Mouse (Mus musculus): ENCODE measurements around the gene Nyx. TPM values are rescaled to one million over a fixed set of nuclear protein-coding genes. Genes with fewer than 3 reads are reported as not detected.

The Nyx gene
- total and polyA plus RNA-seq, 3 experiments: 0.11 to 0.31 TPM; not detected in 1

DNA sequence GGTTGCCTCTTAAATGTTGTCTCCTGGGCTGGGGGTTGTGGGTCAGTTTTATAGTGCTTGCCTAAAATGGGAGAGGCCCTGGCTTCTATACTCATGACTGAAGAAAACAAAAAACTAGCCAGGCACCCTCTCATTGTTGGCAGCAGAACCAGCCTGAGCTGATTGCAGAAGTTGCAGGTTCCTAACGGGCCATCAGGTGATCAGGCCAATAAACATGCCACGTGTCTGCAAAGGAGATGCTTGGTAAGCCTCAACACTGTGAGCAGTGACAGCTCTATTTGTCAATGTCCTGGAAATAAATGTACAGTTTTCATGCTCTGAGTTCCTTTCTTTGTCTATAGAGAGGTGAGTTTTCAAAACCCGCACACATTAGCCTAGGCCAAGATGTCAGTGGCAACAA is 23.1 kb downstream of the Nyx start:
- Histone ChIP-seq H3K4me3 (ENCODE audit: control insufficient read depth in 1 of 2, insufficient read depth in 1 of 2, low read depth in 2 of 2, low read length in 2 of 2) (no peak overlapping the region), H3K27ac (ENCODE audit: control insufficient read depth, low read depth, low read length) (no peak overlapping the region), H3K27me3 (ENCODE audit: control insufficient read depth in 1 of 2, insufficient read depth in 2 of 2, low read length in 2 of 2) (no peaks in the 10 kb centered on the region), H3K9ac (ENCODE audit: control insufficient read depth, low read depth, low read length, poor library complexity, severe bottlenecking) (no peak overlapping the region), H3K79me2 (ENCODE audit: control insufficient read depth, insufficient read depth, low read length, poor library complexity) (no peaks in the 10 kb centered on the region), H3K36me3 (ENCODE audit: control insufficient read depth in 1 of 2, insufficient read depth in 2 of 2, low read length in 2 of 2) (peaks cover 0 to 12% of the 10 kb centered on the region in 2 experiments; a peak in 2 of 4 replicates), H3K9me3 (replicated peaks; ENCODE audit: insufficient read depth, low read length) (no peaks in the 10 kb centered on the region), H3K4me1 (ENCODE audit: control insufficient read depth in 1 of 2, insufficient read depth in 2 of 2, low read length in 2 of 2) (peaks cover 2 to 14% of the 10 kb centered on the region in 2 experiments; a peak in 3 of 4 replicates)
- TF ChIP-seq USF2 (IDR thresholded peaks at IDR 0.05; ENCODE audit: borderline replicate concordance in 1 of 2, insufficient read depth in 1 of 2, low read depth in 1 of 2, low read length in 2 of 2) (0 out of 4 replicates have a peak, but pooled peaks of 1 of the 2 experiments have one; percentile 37), EP300 (IDR thresholded peaks at IDR 0.05; ENCODE audit: low read depth in 1 of 2, low read length in 2 of 2) (peak in 1 of 2 experiments; percentile 49; a peak in 1 of 4 replicates), USF1 (IDR thresholded peaks at IDR 0.05; ENCODE audit: low read depth, low read length) (peak; percentile 86), UBTF (IDR thresholded peaks at IDR 0.05; ENCODE audit: borderline replicate concordance, insufficient read depth, low read depth, low read length) (no peak), ZMIZ1 (IDR thresholded peaks at IDR 0.05; ENCODE audit: low read depth, low read length) (no peak), MXI1 (IDR thresholded peaks at IDR 0.05; ENCODE audit: low read depth, low read length) (peak; percentile 80; the same call in 1 of the 2 replicates), TCF12 (IDR thresholded peaks at IDR 0.05; ENCODE audit: low read depth, low read length) (peak; percentile 3; the same call in 1 of the 2 replicates), SIN3A (IDR thresholded peaks at IDR 0.05; ENCODE audit: low read length) (peak; percentile 63), ETS1 (IDR thresholded peaks at IDR 0.05; ENCODE audit: low read depth, low read length) (peak; percentile 58; the same call in 1 of the 2 replicates), MAX (IDR thresholded peaks at IDR 0.05; ENCODE audit: low read length) (peak; percentile 42; the same call in 1 of the 2 replicates)
- peak; percentile 37 for DNase-seq (ENCODE audit: low read depth, low spot score)

DNA sequence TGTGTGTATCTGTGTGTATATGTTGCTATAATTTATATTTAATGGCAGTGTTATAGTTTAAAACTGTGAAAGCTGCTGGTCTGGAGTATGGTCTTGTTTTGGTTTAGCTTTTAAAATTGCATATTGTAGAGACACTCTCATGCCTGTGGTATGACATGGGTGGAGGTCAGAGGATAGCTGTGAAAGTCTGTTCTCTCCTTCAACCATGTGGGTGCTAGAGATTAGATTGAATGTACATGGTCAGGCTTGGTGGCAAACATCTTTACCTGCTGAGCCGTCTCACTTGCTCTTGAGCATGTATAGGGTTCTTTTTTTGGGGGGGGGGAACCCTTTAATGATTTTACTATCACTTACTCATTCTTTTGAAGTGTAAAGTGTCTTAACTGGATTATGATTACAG is 23.9 kb downstream of the Nyx start:
- TF ChIP-seq BHLHE40 (IDR thresholded peaks at IDR 0.05; ENCODE audit: borderline replicate concordance, low read depth, low read length) (peak; percentile 6; the same call in 1 of the 2 replicates), UBTF (IDR thresholded peaks at IDR 0.05; ENCODE audit: borderline replicate concordance, insufficient read depth, low read depth, low read length) (no peak), EP300 (IDR thresholded peaks at IDR 0.05; ENCODE audit: low read depth in 1 of 2, low read length in 2 of 2) (peak; percentile 38 to 54)
- no peak overlapping the region for H3K27ac ChIP-seq (ENCODE audit: control insufficient read depth, low read depth, low read length)
- no peak overlapping the region for H3K4me3 ChIP-seq (ENCODE audit: control insufficient read depth in 1 of 2, insufficient read depth in 1 of 2, low read depth in 2 of 2, low read length in 2 of 2)
- no peak for DNase-seq (ENCODE audit: low read depth, low spot score)
- no peaks in the 10 kb centered on the region for H3K9me3 ChIP-seq (replicated peaks; ENCODE audit: insufficient read depth, low read length)
- H3K4me1 ChIP-seq (ENCODE audit: control insufficient read depth in 1 of 2, insufficient read depth in 2 of 2, low read length in 2 of 2): peaks cover 4 to 22% of the 10 kb centered on the region in 2 experiments; a peak in 3 of 4 replicates
- H3K27me3 ChIP-seq (ENCODE audit: control insufficient read depth in 1 of 2, insufficient read depth in 2 of 2, low read length in 2 of 2): no peaks in the 10 kb centered on the region
- H3K9ac ChIP-seq (ENCODE audit: control insufficient read depth, low read depth, low read length, poor library complexity, severe bottlenecking): no peak overlapping the region
- H3K36me3 ChIP-seq (ENCODE audit: control insufficient read depth in 1 of 2, insufficient read depth in 2 of 2, low read length in 2 of 2): peaks cover 0 to 11% of the 10 kb centered on the region in 2 experiments; a peak in 2 of 4 replicates
- no peaks in the 10 kb centered on the region for H3K79me2 ChIP-seq (ENCODE audit: control insufficient read depth, insufficient read depth, low read length, poor library complexity)

GRCm38 (mm10) chrX:13490941-13491340 is 25.0 kb downstream of the Nyx start:
- Histone ChIP-seq H3K4me1 (ENCODE audit: control insufficient read depth in 1 of 2, insufficient read depth in 2 of 2, low read length in 2 of 2) (peaks cover 15 to 32% of the 10 kb centered on the region in 2 experiments), H3K4me3 (ENCODE audit: control insufficient read depth in 1 of 2, insufficient read depth in 1 of 2, low read depth in 2 of 2, low read length in 2 of 2) (no peak overlapping the region), H3K9me3 (replicated peaks; ENCODE audit: insufficient read depth, low read length) (no peaks in the 10 kb centered on the region), H3K79me2 (ENCODE audit: control insufficient read depth, insufficient read depth, low read length, poor library complexity) (no peaks in the 10 kb centered on the region), H3K36me3 (ENCODE audit: control insufficient read depth in 1 of 2, insufficient read depth in 2 of 2, low read length in 2 of 2) (peaks cover 0 to 21% of the 10 kb centered on the region in 2 experiments; a peak in 2 of 4 replicates), H3K27me3 (ENCODE audit: control insufficient read depth in 1 of 2, insufficient read depth in 2 of 2, low read length in 2 of 2) (no peaks in the 10 kb centered on the region), H3K9ac (ENCODE audit: control insufficient read depth, low read depth, low read length, poor library complexity, severe bottlenecking) (no peak overlapping the region), H3K27ac (ENCODE audit: control insufficient read depth, low read depth, low read length) (no peak overlapping the region)
- TF ChIP-seq TBP (IDR thresholded peaks at IDR 0.05; ENCODE audit: low read depth, low read length) (no peak), ZNF384 (IDR thresholded peaks at IDR 0.05; ENCODE audit: low read depth, low read length) (no peak), MEF2A (IDR thresholded peaks at IDR 0.05; ENCODE audit: extremely low read depth, insufficient replicate concordance, low read depth, low read length, poor library complexity, severe bottlenecking) (no peak), TAL1 (IDR thresholded peaks at IDR 0.05; ENCODE audit: low read length) (no peak), MYB (IDR thresholded peaks at IDR 0.05; ENCODE audit: low read depth, low read length) (no peak)
- DNase-seq (ENCODE audit: low read depth, low spot score): no peak
